Mouse (Mus musculus): ENCODE measurements around the gene Gm10229.
"Not testable (repeated sequence)": the region's sequence is repeated elsewhere in the genome, so short reads cannot be mapped to it uniquely, and the experiment has no call there.

Gm10229 gene

DNA sequence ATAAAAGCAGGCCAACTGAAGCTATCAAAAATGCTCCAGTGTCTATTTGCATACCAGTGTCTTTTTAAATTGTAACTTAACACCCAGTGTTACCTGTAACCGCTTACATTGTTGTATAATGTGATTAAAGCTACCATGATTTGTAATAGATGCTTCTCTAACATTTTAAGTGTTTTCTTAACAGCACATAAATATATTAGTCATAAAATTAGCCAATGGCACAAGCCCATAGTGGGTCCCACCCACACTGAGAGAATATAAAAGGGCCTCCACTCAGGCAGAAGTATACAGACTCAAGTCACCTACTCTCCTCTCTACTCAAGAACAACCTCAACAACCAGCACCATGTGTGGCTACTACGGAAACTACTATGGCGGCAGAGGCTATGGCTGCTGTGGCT lies at the start of gene Gm10229:
Gene Gm10229 (plus strand): TSS at position 301 of the 400 bp plus-strand sequence.
- DNase-seq (ENCODE audit: low spot score), result not testable (repeated sequence)

- no peak for DNase-seq (ENCODE audit: low spot score)
Observed at GRCm38 (mm10) chr16:89010659-89011058, 4.4 kb upstream of the Gm10229 start, which contains the start of gene Krtap22-2. Gene Krtap22-2 (minus strand): TSS chr16:89010759.

- no peak for DNase-seq (ENCODE audit: low spot score)
Observed at GRCm38 (mm10) chr16:89013973-89014372, 1.1 kb upstream of the Gm10229 start.

- DNase-seq (ENCODE audit: low spot score), result not testable (repeated sequence)
Observed at GRCm38 (mm10) chr16:89031399-89031798, 16.3 kb downstream of the Gm10229 start, which contains the start of gene Krtap6-1. Gene Krtap6-1 (plus strand): TSS chr16:89031699.

- DNase-seq (ENCODE audit: low spot score), result not testable (repeated sequence)
Observed at GRCm38 (mm10) chr16:89041372-89041771, 26.3 kb downstream of the Gm10229 start, which contains the start of gene Gm10228. Gene Gm10228 (minus strand): TSS chr16:89041472.

- DNase-seq (ENCODE audit: low spot score), result no peak
Observed at GRCm38 (mm10) chr16:89047783-89048182, 32.7 kb downstream of the Gm10229 start, which contains the start of gene Krtap6-5. Gene Krtap6-5 (minus strand): TSS chr16:89047883.

- DNase-seq (ENCODE audit: low spot score), result not testable (repeated sequence)
Observed at GRCm38 (mm10) chr16:89063902-89064301, 48.8 kb downstream of the Gm10229 start, which contains the start of gene 1110025L11Rik. Gene 1110025L11Rik (minus strand): TSS chr16:89064002.

Data from yolk sac, embryonic 10.5 days (tissue).